Mouse (Mus musculus): Measurements from ENCODE around the gene S100a11.

The S100a11 gene

GRCm38 (mm10) chr3:93563216-93563615 is 42.9 kb downstream of the S100a11 start:
- no peak for DNase-seq

GRCm38 (mm10) chr3:93566892-93567291 is 46.6 kb downstream of the S100a11 start:
- DNase-seq: no peak

DNA sequence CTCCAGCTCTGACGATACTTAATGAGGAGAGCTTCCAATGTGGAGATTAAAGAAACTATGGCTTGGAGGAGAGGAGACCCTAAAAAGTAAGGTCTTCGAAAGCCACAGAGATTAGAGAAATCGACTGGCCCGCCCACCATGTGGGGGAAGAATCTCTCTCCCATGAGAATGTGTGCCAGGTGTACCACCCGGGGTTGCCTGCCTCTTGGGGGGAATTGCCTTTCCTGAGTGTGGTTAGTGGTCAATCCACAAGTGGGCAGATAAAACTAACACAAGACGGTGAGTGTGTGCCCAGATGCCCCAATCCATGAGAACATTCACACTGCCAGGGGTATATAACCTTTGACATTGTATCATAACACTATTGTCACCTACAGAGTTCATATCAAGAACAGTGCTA is 47.4 kb downstream of the S100a11 start:
- DNase-seq: no peak

GRCm38 (mm10) chr3:93568428-93569040 is 48.2 kb downstream of the S100a11 start:
- peak; percentile 51 for DNase-seq

- no peak for DNase-seq
These were observed 48.8 kb downstream of the S100a11 start for GRCm38 (mm10) chr3:93569046-93569445.

GRCm38 (mm10) chr3:93572058-93572791 is 51.9 kb downstream of the S100a11 start:
- DNase-seq: no peak

All from lung, postnatal 14 days (tissue).